Mouse (Mus musculus): ENCODE measurements around the gene Sacs. TPM values are rescaled to one million over a fixed set of nuclear protein-coding genes. Genes with fewer than 3 reads are reported as not detected.

The Sacs gene
- polyA plus RNA-seq, 1 experiment: 2.5 TPM

DNA sequence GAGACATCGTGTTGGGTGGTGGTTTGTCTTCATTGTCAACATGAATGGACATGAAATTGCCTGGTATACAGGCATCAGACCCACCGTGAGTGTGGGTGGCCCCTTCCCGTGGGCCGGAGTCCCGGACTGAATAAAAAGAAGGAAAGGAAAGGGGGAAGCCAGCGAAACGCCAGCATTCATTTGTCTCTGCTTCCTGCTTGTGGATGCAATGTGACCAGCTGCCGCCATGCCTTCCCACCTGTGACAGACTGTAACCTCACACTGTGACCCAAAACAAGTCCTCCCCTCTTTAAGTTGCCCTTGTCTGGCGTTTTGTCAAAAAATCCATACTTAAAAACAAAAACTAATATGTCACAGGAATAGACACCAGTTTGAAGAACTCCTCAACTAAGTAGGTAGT is 27.7 kb downstream of the Sacs start:
- H3K27ac ChIP-seq (ENCODE audit: control insufficient read depth, insufficient read depth, low read depth, low read length, poor library complexity): no peak overlapping the region
- no peaks in the 10 kb centered on the region for H3K4me1 ChIP-seq (ENCODE audit: control insufficient read depth, insufficient read depth, low read length)
- no peak overlapping the region for H3K4me3 ChIP-seq (replicated peaks; ENCODE audit: control insufficient read depth, low read depth, low read length)
- 78% methylated on average over 9 of the region's 9 CpGs for WGBS
- TF ChIP-seq POLR2A (IDR thresholded peaks at IDR 0.05; ENCODE audit: borderline replicate concordance, control insufficient read depth, low read depth, low read length): no peak
- TF ChIP-seq CTCF (IDR thresholded peaks at IDR 0.05; ENCODE audit: control insufficient read depth, insufficient read depth, low read length): no peak

DNA sequence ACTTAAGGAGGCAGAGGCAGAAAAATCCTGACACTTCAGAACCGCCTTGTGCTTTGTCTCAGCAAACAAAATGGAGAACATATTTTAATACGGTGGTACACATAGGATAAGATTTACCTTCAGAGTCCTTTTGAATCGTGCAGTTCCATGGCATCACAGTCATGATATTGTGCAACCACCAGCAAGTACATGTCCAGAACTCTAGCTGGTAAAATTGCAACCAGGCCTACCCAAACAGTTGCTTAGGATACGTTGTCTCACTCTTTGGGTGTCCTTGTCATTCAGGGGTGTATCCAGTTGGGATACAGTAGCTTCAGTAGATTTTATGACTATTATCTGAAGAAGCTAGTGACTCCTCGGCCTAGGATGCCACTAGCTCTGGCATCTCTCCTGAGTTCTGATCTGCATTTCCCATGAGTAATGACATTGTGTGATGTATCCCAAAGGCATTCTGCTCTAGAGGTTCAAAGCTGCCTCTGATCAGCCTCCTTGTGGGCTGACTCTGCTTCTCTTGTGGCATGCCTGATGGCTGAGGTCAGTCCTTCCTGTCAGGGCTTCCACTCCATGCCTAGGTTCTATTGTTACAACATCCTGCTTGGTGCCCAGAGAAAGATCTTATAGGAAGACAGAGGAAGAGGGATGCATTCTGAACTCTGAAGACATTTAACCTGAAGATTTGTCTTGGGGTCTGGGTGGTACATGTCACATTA is 33.2 kb downstream of the Sacs start:
- TF ChIP-seq POLR2A (IDR thresholded peaks at IDR 0.05; ENCODE audit: borderline replicate concordance, control insufficient read depth, low read depth, low read length) (no peak), CTCF (IDR thresholded peaks at IDR 0.05; ENCODE audit: control insufficient read depth, insufficient read depth, low read length) (no peak)
- WGBS: 65% methylated on average over 5 of the region's 5 CpGs
- H3K4me3 ChIP-seq (replicated peaks; ENCODE audit: control insufficient read depth, low read depth, low read length): no peak overlapping the region
- H3K4me1 ChIP-seq (ENCODE audit: control insufficient read depth, insufficient read depth, low read length): peaks cover 2% of the 10 kb centered on the region; the same call in 1 of the 2 replicates
- no peak overlapping the region for H3K27ac ChIP-seq (ENCODE audit: control insufficient read depth, insufficient read depth, low read depth, low read length, poor library complexity)

DNA sequence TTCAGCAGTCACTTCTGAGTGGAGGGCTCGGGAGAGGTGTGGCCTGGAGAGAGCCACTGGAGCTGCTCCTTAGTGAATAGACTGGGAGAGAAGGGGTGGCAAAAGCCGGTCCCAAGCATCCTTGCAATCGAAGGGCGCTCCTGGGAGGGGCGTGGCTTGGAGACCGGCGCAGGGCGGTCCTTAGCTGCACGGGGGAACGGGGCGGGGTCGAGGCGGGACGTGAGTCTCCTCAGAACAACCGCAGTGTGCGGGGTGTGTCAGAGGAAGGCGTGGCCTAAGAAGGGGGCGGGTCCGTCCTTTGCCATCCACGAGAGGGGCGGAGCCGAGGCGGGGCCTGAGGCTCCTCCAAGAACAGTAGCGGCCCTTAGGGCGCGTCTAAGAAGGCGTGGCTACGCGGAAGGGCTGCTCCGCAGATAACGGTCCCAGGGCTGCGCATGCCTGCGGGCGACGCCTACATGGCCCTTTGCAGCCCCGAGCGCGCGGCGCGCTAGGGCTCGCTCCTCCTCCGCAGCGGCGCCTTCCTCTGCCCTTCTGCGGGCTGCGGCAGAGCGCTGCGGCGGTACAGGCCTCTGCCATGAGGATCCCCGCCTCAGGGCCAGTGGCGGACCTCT is 34.4 kb downstream of the Sacs start:
- under 1% methylated on average over 51 of the region's 52 CpGs for WGBS
- Histone ChIP-seq H3K4me1 (ENCODE audit: control insufficient read depth, insufficient read depth, low read length) (peaks cover 2% of the 10 kb centered on the region; the same call in 1 of the 2 replicates), H3K4me3 (replicated peaks; ENCODE audit: control insufficient read depth, low read depth, low read length) (peak overlapping the region; percentile 97), H3K27ac (ENCODE audit: control insufficient read depth, insufficient read depth, low read depth, low read length, poor library complexity) (peak overlapping the region; percentile 92)
- TF ChIP-seq CTCF (IDR thresholded peaks at IDR 0.05; ENCODE audit: control insufficient read depth, insufficient read depth, low read length) (no peak), POLR2A (IDR thresholded peaks at IDR 0.05; ENCODE audit: borderline replicate concordance, control insufficient read depth, low read depth, low read length) (peak; percentile 89; the same call in 1 of the 2 replicates)

DNA sequence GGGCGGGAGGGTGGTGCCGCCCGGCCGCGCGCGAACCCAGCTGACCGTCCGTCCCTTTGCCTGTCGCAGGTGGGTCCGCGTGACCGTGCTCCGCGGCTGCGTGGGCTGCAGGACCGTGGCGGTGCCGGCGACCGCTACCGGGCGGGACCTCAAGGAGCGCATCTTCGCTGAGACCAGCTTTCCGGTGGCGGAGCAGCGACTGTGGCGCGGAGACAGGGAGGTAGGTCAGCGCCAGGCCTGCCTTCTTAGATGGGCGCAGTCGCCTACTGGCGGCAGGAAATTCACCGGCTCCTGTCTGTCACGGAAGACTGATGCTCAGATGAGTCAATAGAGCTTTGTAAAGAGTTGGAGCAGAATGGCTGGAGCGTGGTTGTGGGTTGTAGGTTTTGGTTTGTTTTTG is 35.0 kb downstream of the Sacs start:
- Histone ChIP-seq H3K27ac (ENCODE audit: control insufficient read depth, insufficient read depth, low read depth, low read length, poor library complexity) (peak overlapping the region; percentile 92), H3K4me3 (replicated peaks; ENCODE audit: control insufficient read depth, low read depth, low read length) (peak overlapping the region; percentile 97), H3K4me1 (ENCODE audit: control insufficient read depth, insufficient read depth, low read length) (peaks cover 2% of the 10 kb centered on the region; the same call in 1 of the 2 replicates)
- under 1% methylated on average over 37 of the region's 37 CpGs for WGBS
- TF ChIP-seq CTCF (IDR thresholded peaks at IDR 0.05; ENCODE audit: control insufficient read depth, insufficient read depth, low read length) (peak; percentile 27; the same call in 1 of the 2 replicates), POLR2A (IDR thresholded peaks at IDR 0.05; ENCODE audit: borderline replicate concordance, control insufficient read depth, low read depth, low read length) (no peak)

DNA sequence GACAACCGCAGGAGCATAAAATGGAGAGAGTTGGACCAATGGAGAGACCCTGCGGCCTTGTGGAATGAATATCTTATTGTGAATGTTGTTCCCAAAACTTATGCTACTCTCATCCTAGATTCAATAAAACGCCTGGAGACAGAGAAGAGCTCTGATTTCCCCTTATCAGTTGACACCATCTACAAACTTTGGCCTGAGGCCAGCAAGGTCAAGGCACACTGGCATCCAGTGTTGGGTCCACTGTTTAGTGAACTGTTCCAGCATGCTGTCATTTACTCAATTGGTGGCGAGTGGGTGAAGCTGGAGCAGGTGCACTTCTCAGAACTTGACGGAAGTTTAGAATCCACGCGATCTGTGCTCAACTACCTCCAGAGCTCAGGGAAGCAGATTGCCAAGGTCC is 53.6 kb downstream of the Sacs start:
- WGBS: 92% methylated on average over 7 of the region's 7 CpGs
- Histone ChIP-seq H3K27ac (ENCODE audit: control insufficient read depth, insufficient read depth, low read depth, low read length, poor library complexity) (no peak overlapping the region), H3K4me3 (replicated peaks; ENCODE audit: control insufficient read depth, low read depth, low read length) (no peak overlapping the region), H3K4me1 (ENCODE audit: control insufficient read depth, insufficient read depth, low read length) (no peaks in the 10 kb centered on the region)
- TF ChIP-seq CTCF (IDR thresholded peaks at IDR 0.05; ENCODE audit: control insufficient read depth, insufficient read depth, low read length): no peak
- no peak for TF ChIP-seq POLR2A (IDR thresholded peaks at IDR 0.05; ENCODE audit: borderline replicate concordance, control insufficient read depth, low read depth, low read length)

DNA sequence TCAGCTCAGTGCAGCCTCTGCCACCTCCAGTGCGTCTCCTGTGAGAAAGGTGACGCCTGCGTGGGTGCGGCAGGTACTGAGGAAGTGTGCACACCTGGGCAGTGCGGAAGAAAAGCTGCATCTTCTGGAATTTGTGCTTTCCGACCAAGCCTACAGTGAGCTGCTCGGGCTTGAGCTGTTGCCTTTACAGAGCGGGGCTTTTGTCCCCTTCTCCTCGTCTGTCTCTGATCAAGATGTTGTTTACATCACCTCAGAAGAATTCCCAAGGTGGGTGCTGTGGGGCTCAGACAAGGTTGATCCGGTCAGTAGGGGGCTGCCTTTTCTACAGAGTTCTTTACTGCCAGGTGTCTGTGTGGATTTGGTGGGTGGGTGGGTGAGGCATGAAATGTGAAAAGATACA is 54.1 kb downstream of the Sacs start:
- no peak overlapping the region for H3K27ac ChIP-seq (ENCODE audit: control insufficient read depth, insufficient read depth, low read depth, low read length, poor library complexity)
- H3K4me3 ChIP-seq (replicated peaks; ENCODE audit: control insufficient read depth, low read depth, low read length): no peak overlapping the region
- 96% methylated on average over 10 of the region's 10 CpGs for WGBS
- no peaks in the 10 kb centered on the region for H3K4me1 ChIP-seq (ENCODE audit: control insufficient read depth, insufficient read depth, low read length)
- TF ChIP-seq CTCF (IDR thresholded peaks at IDR 0.05; ENCODE audit: control insufficient read depth, insufficient read depth, low read length) (no peak), POLR2A (IDR thresholded peaks at IDR 0.05; ENCODE audit: borderline replicate concordance, control insufficient read depth, low read depth, low read length) (no peak)

DNA sequence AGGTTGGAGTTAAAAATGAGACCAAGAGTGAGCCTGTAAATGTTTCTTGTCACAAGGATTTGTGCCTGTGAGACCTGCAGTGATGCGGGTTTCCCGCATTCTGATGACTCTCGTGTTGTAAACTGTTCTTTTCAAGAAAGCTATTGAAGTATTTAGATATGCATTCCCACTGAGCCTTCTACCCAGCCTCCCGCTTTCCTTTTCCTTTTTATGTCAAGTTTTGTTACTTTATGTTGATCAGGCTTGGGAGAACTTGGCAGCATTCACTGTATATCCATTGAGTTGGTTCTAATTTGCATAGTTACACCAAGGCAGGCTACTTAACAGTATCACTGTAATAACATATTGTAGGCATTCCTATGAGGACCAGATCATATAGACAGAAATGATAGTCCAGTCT is 56.2 kb downstream of the Sacs start:
- no peak overlapping the region for H3K4me3 ChIP-seq (replicated peaks; ENCODE audit: control insufficient read depth, low read depth, low read length)
- H3K27ac ChIP-seq (ENCODE audit: control insufficient read depth, insufficient read depth, low read depth, low read length, poor library complexity): no peak overlapping the region
- TF ChIP-seq POLR2A (IDR thresholded peaks at IDR 0.05; ENCODE audit: borderline replicate concordance, control insufficient read depth, low read depth, low read length) (no peak), CTCF (IDR thresholded peaks at IDR 0.05; ENCODE audit: control insufficient read depth, insufficient read depth, low read length) (no peak)
- H3K4me1 ChIP-seq (ENCODE audit: control insufficient read depth, insufficient read depth, low read length): no peaks in the 10 kb centered on the region
- WGBS: 90% methylated on average over 4 of the region's 4 CpGs

DNA sequence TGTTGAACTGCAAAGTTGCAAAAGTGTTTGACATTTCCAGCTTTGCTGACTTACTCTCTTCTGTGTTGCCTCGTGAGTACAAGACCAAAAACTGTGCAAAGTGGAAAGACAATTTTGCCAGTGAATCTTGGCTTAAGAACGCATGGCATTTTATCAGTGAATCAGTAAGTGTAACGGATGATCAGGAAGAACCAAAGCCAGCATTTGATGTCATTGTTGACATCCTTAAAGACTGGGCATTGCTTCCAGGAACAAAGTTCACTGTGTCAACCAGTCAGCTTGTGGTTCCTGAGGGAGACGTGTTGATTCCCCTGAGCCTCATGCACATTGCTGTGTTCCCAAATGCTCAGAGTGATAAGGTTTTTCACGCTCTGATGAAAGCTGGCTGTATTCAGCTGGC is 71.9 kb downstream of the Sacs start:
- TF ChIP-seq POLR2A (IDR thresholded peaks at IDR 0.05; ENCODE audit: borderline replicate concordance, control insufficient read depth, low read depth, low read length): no peak
- no peak for TF ChIP-seq CTCF (IDR thresholded peaks at IDR 0.05; ENCODE audit: control insufficient read depth, insufficient read depth, low read length)

More for the DNA sequence above, 71.9 kb downstream of the Sacs start:
- H3K4me1 ChIP-seq (ENCODE audit: control insufficient read depth, insufficient read depth, low read length): no peaks in the 10 kb centered on the region
- WGBS: 90% methylated on average over 5 of the region's 5 CpGs
- H3K4me3 ChIP-seq (replicated peaks; ENCODE audit: control insufficient read depth, low read depth, low read length): no peak overlapping the region
- no peak overlapping the region for H3K27ac ChIP-seq (ENCODE audit: control insufficient read depth, insufficient read depth, low read depth, low read length, poor library complexity)

Data from bone marrow, adult 2 months (tissue).